Mouse (Mus musculus): Measurements from ENCODE around the gene BC030867.

DNA sequence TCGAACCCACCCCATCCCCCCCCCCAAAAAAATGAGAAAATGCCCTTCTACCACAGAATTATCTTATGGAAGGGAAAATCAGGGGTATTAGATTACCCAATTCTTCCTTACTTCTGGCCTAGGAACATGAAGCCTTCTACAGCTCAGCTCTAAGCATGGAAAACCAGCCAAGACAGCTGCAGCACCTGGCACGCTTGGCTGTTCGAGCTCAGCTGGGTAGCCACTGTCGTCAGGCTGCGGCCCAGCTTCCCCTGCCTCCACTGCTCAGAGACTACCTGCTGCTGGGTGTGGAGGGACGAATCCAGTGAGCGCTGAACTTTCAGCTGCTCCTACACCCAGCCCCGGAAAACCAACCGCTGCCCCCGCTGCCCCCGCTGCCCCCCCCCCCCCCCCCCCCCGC is 29.1 kb downstream of the BC030867 start:
- TF ChIP-seq EP300 (IDR thresholded peaks at IDR 0.05; ENCODE audit: low read depth), result no peak
- no peak for TF ChIP-seq CTCF (IDR thresholded peaks at IDR 0.05; ENCODE audit: low read depth)
